Mouse (Mus musculus) thymus, adult 2 months (tissue): ENCODE measurements around the gene Zbtb20.

ENCODE experiments used
- CTCF ChIP-seq: fragments of 200-500 bp; IDR thresholded peaks from 2 replicates; pipeline ENCODE4 v1.5.1; 2012; ENCODE audit warnings: mild to moderate bottlenecking, control low read depth, low read length, moderate library complexity, borderline replicate concordance; ENCODE audit not compliant: control insufficient read depth, poor library complexity, insufficient read depth; ENCODE audit errors: extremely low read depth
- POLR2A ChIP-seq: fragments of 200-500 bp; IDR thresholded peaks from 2 replicates; pipeline ENCODE4 v1.6.1; 2012; ENCODE audit warnings: mild to moderate bottlenecking, low read length, control low read depth, moderate library complexity; ENCODE audit not compliant: control insufficient read depth, poor library complexity, insufficient read depth; ENCODE audit errors: extremely low read depth

GRCm38 (mm10) chr16:43082801-43083200, 207.1 kb downstream of the Zbtb20 start:
- TF ChIP-seq CTCF, result no peak
- no peak for TF ChIP-seq POLR2A
